Mouse (Mus musculus) cerebellum, adult 2 months (tissue): ENCODE results near the gene Gfm1. TPM values are rescaled to one million over a fixed set of nuclear protein-coding genes. Genes with fewer than 3 reads are reported as not detected.
A peak's percentile ranks its signal among the peaks of the same experiment; 100 is the strongest.

Experiments
- DNase-seq, 2 experiments: peaks; one replicate each; pipeline ENCODE4 v3.0.0; 2021
- H3K27ac ChIP-seq: fragments of 200-500 bp; 2 replicates; pipeline ENCODE4 v1.5.1; 2012; ENCODE audit warnings: low read length, control low read depth, inconsistent platforms; ENCODE audit not compliant: insufficient read depth
- H3K27me3 ChIP-seq: fragments of 200-500 bp; 2 replicates; pipeline ENCODE4 v1.6.1; 2012; ENCODE audit warnings: inconsistent platforms, mild to moderate bottlenecking, low read length, moderate library complexity; ENCODE audit not compliant: control insufficient read depth, insufficient read depth
- H3K4me1 ChIP-seq: fragments of 200-500 bp; 2 replicates; pipeline ENCODE4 v1.6.1; 2011; ENCODE audit warnings: low read length; ENCODE audit not compliant: control insufficient read depth, insufficient read depth
- H3K4me3 ChIP-seq: fragments of 200-500 bp; replicated peaks from 2 replicates; pipeline ENCODE3; 2011; ENCODE audit warnings: mild to moderate bottlenecking, low read depth, low read length, control low read depth; ENCODE audit not compliant: insufficient read depth
- CTCF ChIP-seq: fragments of 200-500 bp; IDR thresholded peaks from 2 replicates; pipeline ENCODE4 v1.5.1; 2011; ENCODE audit warnings: low read depth, mild to moderate bottlenecking, control low read depth, low read length, moderate library complexity, borderline replicate concordance; ENCODE audit not compliant: insufficient read depth
- POLR2A ChIP-seq: fragments of 200-500 bp; IDR thresholded peaks from 2 replicates; pipeline ENCODE4 v1.6.1; 2011; ENCODE audit warnings: low read length, control low read depth, borderline replicate concordance; ENCODE audit not compliant: insufficient read depth
- WGBS: fragments of 180-500 bp; shearing (Covaris S2); methylation state at CpG from one replicate; pipeline ENCODE4 v1.1.7; 2018; 5-methylcytosine and 5-hydroxymethylcytosine counted together
- polyA plus RNA-seq: library from polyadenylated mRNA; depleted of rRNA; stranded (reverse); fragments of >200 nt; gene quantifications from 2 replicates; pipeline ENCODE4 v1.2.3, GENCODE M21; 2012; rRNA removed

The Gfm1 gene
- 48.1 and 50.5 TPM in 2 replicates for polyA plus RNA-seq

GRCm38 (mm10) chr3:67429999-67430380 is at the start of gene Gfm1:
Gene Gfm1 (plus strand): TSS chr3:67430096.
- H3K4me1 ChIP-seq: peaks cover 2% of the 10 kb centered on the region; the same call in 1 of the 2 replicates
- under 1% methylated on average over 24 of the region's 24 CpGs for WGBS
- H3K27me3 ChIP-seq: no peaks in the 10 kb centered on the region
- TF ChIP-seq POLR2A (peak; percentile 74; the same call in 1 of the 2 replicates), CTCF (peak; percentile 85)
- peak; percentile 90 to 91 for DNase-seq
- no peak within 1 kb of the TSS for H3K27ac ChIP-seq
- H3K4me3 ChIP-seq: peak within 1 kb of the TSS; percentile 70

GRCm38 (mm10) chr3:67429338-67429998 is 428 bp upstream of the Gfm1 start:
- Histone ChIP-seq H3K27me3 (no peaks in the 10 kb centered on the region), H3K27ac (no peak overlapping the region), H3K4me1 (peaks cover 2% of the 10 kb centered on the region; the same call in 1 of the 2 replicates), H3K4me3 (peak overlapping the region; percentile 70)
- no peak for DNase-seq
- 25% methylated on average over 8 of the region's 8 CpGs for WGBS
- TF ChIP-seq POLR2A (no peak), CTCF (0 out of 2 replicates have a peak, but pooled peaks have one; percentile 6)

DNA sequence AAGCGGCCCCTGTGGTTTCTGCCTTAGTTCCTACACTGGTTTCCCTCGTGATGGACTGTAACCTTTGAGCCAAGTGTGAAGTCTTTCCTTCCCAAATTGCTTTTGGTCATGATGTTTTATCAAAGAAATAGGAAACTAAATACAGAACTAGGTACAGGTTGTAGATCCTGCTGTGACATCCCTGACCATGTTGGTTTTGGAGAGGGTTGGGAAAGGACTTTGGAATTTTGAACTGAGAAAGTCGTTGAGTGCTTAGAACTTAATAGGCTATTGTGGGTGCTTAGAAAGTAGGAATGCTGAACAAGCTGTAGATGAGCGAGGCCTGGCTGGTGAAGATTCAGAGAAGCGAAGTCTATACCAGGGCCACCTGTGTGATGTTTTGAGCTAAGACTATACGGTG is 4.1 kb downstream of the Gfm1 start:
- H3K4me3 ChIP-seq: no peak overlapping the region
- no peak for DNase-seq
- WGBS: 94% methylated on average over 6 of the region's 6 CpGs
- TF ChIP-seq CTCF: no peak
- no peak for TF ChIP-seq POLR2A
- H3K27me3 ChIP-seq: no peaks in the 10 kb centered on the region
- no peak overlapping the region for H3K27ac ChIP-seq
- H3K4me1 ChIP-seq: peaks cover 2% of the 10 kb centered on the region; the same call in 1 of the 2 replicates

DNA sequence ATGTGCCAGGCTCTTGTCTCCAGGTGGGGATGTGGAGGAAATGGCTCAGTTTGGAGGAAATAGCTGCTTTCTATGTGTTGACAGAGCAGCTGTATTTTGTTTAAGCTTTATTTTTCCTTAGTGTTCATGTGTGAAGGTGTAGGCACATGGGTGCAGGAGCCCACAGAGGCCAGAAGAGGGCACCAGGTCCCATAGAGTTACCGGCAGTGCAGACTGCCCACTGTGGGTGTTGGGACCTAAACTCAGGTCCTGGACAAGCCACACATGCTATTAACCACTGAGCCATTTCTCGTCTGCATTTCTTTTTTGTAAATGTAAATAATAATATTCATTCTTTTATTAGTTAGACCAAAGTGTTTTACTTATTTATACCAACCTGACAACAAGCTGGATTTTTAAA is 17.2 kb downstream of the Gfm1 start:
- no peak for DNase-seq
- Histone ChIP-seq H3K4me1 (no peaks in the 10 kb centered on the region), H3K27ac (no peak overlapping the region), H3K27me3 (no peaks in the 10 kb centered on the region), H3K4me3 (no peak overlapping the region)
- WGBS: 95% methylated on average over 2 of the region's 2 CpGs
- TF ChIP-seq POLR2A (no peak), CTCF (no peak)

GRCm38 (mm10) chr3:67449660-67450059 is 19.8 kb downstream of the Gfm1 start:
- H3K27me3 ChIP-seq: no peaks in the 10 kb centered on the region
- no peak overlapping the region for H3K27ac ChIP-seq
- H3K4me1 ChIP-seq: no peaks in the 10 kb centered on the region
- WGBS: 91% methylated on average over 21 of the region's 21 CpGs
- DNase-seq: no peak
- TF ChIP-seq POLR2A (no peak), CTCF (no peak)
- no peak overlapping the region for H3K4me3 ChIP-seq

- no peaks in the 10 kb centered on the region for H3K27me3 ChIP-seq
- H3K4me1 ChIP-seq: no peaks in the 10 kb centered on the region
- no peak for DNase-seq
- WGBS: 40% methylated on average over 5 of the region's 5 CpGs
- H3K27ac ChIP-seq: no peak overlapping the region
- TF ChIP-seq CTCF (no peak), POLR2A (no peak)
- no peak overlapping the region for H3K4me3 ChIP-seq
Observed at GRCm38 (mm10) chr3:67450601-67451210, 20.8 kb downstream of the Gfm1 start.

DNA sequence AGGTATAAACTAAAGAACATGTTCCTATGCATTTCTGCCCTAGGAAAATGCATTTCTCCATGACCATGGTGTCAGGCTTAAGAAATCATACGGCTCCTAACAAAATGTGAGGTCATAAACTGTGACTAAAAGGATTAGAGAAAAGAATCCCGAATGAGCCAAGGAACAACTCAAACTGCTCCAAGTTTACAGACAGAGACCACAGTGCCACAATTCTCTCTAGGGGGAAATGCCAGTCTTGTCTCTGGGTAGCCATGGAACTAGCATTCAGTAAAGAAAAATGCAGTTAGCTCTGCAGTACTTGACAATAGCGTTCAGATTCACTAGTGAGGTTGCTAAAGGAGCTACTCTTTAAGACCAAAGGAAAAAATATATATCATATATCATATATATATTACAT is 30.0 kb downstream of the Gfm1 start:
- Histone ChIP-seq H3K27ac (no peak overlapping the region), H3K27me3 (no peaks in the 10 kb centered on the region), H3K4me3 (no peak overlapping the region), H3K4me1 (peaks cover 4% of the 10 kb centered on the region)
- no peak for TF ChIP-seq POLR2A
- TF ChIP-seq CTCF: no peak
- peak in 1 of 2 experiments; percentile 16 for DNase-seq
- 30% methylated on average over 3 of the region's 3 CpGs for WGBS

- no peak for DNase-seq
- Histone ChIP-seq H3K27ac (no peak overlapping the region), H3K27me3 (no peaks in the 10 kb centered on the region), H3K4me1 (peaks cover 4% of the 10 kb centered on the region), H3K4me3 (no peak overlapping the region)
- TF ChIP-seq POLR2A (no peak), CTCF (no peak)
- 91% methylated on average over 7 of the region's 7 CpGs for WGBS
Observed at GRCm38 (mm10) chr3:67462015-67462414, 32.1 kb downstream of the Gfm1 start.
